Mouse (Mus musculus) megakaryocyte progenitor cell, adult 5-6 weeks (primary cell): ENCODE data around the gene Tent5c. TPM values are rescaled to one million over a fixed set of nuclear protein-coding genes. Genes with fewer than 3 reads are reported as not detected.

Experiments
- ATAC-seq: replicated peaks from 2 replicates; pipeline ENCODE4 v1.8.0; 2016; ENCODE audit warnings: mild to moderate bottlenecking, moderate TSS enrichment, inconsistent platforms; ENCODE audit not compliant: poor library complexity
- total RNA-seq, 2 experiments: library from RNA; stranded (forward) in 1 of 2; stranded (reverse) in 1 of 2; fragments of 157-497, 149-512 nt in 1 of 2; fragments of 200-1000 nt in 1 of 2; gene quantifications; 2 replicates each; pipeline versions ENCODE4 v1.2.3 to v1.2.4; 2015 to 2017

Gene Tent5c
- total RNA-seq, 2 experiments from 2014 or later: 0.71 to 1.3 TPM

GRCm38 (mm10) chr3:100488251-100489132 is 632 bp downstream of the Tent5c start:
- ATAC-seq: peak; percentile 58

- ATAC-seq: no peak
Observed at GRCm38 (mm10) chr3:100487046-100487445, 2.1 kb downstream of the Tent5c start.

- ATAC-seq: no peak
Observed at GRCm38 (mm10) chr3:100485390-100486132, 3.6 kb downstream of the Tent5c start.

GRCm38 (mm10) chr3:100482971-100483610 is 6.0 kb downstream of the Tent5c start:
- peak; percentile 77 for ATAC-seq

GRCm38 (mm10) chr3:100482324-100482911 is 6.7 kb downstream of the Tent5c start:
- peak; percentile 54 for ATAC-seq

GRCm38 (mm10) chr3:100480251-100481005 is 8.7 kb downstream of the Tent5c start:
- ATAC-seq: 0 out of 2 replicates have a peak, but pooled peaks have one; percentile 13

GRCm38 (mm10) chr3:100474950-100475472 is 14.1 kb downstream of the Tent5c start:
- no peak for ATAC-seq

- ATAC-seq: no peak
Observed at GRCm38 (mm10) chr3:100474536-100474935, 14.6 kb downstream of the Tent5c start.

- no peak for ATAC-seq
Observed at GRCm38 (mm10) chr3:100473146-100473545, 16.0 kb downstream of the Tent5c start.

GRCm38 (mm10) chr3:100470902-100471301 is 18.2 kb downstream of the Tent5c start:
- ATAC-seq: 0 out of 2 replicates have a peak, but pooled peaks have one; percentile 9

- ATAC-seq: no peak
Observed at GRCm38 (mm10) chr3:100470101-100470500, 19.0 kb downstream of the Tent5c start.

- no peak for ATAC-seq
Observed at GRCm38 (mm10) chr3:100466551-100466950, 22.6 kb downstream of the Tent5c start.

GRCm38 (mm10) chr3:100464596-100464995 is 24.5 kb downstream of the Tent5c start:
- ATAC-seq: no peak

GRCm38 (mm10) chr3:100463959-100464265 is 25.2 kb downstream of the Tent5c start:
- no peak for ATAC-seq

GRCm38 (mm10) chr3:100463160-100463958 is 25.8 kb downstream of the Tent5c start:
- no peak for ATAC-seq

- peak; percentile 13; the same call in 1 of the 2 replicates for ATAC-seq
Observed at GRCm38 (mm10) chr3:100462235-100463083, 26.7 kb downstream of the Tent5c start.

- 0 out of 2 replicates have a peak, but pooled peaks have one; percentile 41 for ATAC-seq
Observed at GRCm38 (mm10) chr3:100460510-100460909, 28.6 kb downstream of the Tent5c start.

- no peak for ATAC-seq
Observed at GRCm38 (mm10) chr3:100443798-100444500, 45.2 kb downstream of the Tent5c start.
